Mouse (Mus musculus) thymus, adult 2 months (tissue): Measurements from ENCODE around the gene Pygm.

ENCODE experiments used
- CTCF ChIP-seq: fragments of 200-500 bp; IDR thresholded peaks from 2 replicates; pipeline ENCODE4 v1.5.1; 2012; ENCODE audit warnings: mild to moderate bottlenecking, control low read depth, low read length, moderate library complexity, borderline replicate concordance; ENCODE audit not compliant: control insufficient read depth, poor library complexity, insufficient read depth; ENCODE audit errors: extremely low read depth
- POLR2A ChIP-seq: fragments of 200-500 bp; IDR thresholded peaks from 2 replicates; pipeline ENCODE4 v1.6.1; 2012; ENCODE audit warnings: mild to moderate bottlenecking, low read length, control low read depth, moderate library complexity; ENCODE audit not compliant: control insufficient read depth, poor library complexity, insufficient read depth; ENCODE audit errors: extremely low read depth

GRCm38 (mm10) chr19:6383470-6383869, 729 bp upstream of the Pygm start:
- TF ChIP-seq CTCF (no peak), POLR2A (no peak)
